Mouse (Mus musculus) neutrophil, adult 5-6 weeks (primary cell): Measurements from ENCODE around the gene Heatr9. TPM values are rescaled to one million over a fixed set of nuclear protein-coding genes. Genes with fewer than 3 reads are reported as not detected.
A peak's percentile ranks its signal among the peaks of the same experiment; 100 is the strongest.

Source experiments
- ATAC-seq: fragments of 151-379, 151-347 bp; 2 replicates; pipeline ENCODE4 v1.8.0; 2017; ENCODE audit warnings: mild to moderate bottlenecking, moderate TSS enrichment; ENCODE audit not compliant: insufficient number of reproducible peaks, poor library complexity, low FRiP score, severe bottlenecking; ENCODE audit errors: extremely low read depth
- total RNA-seq: library from RNA; stranded (forward); fragments of 200-1000 nt; gene quantifications from 2 replicates; pipeline ENCODE4 v1.2.3, GENCODE M21; 2017

Gene Heatr9
- total RNA-seq, 1 experiment from 2014 or later, result not detected

DNA sequence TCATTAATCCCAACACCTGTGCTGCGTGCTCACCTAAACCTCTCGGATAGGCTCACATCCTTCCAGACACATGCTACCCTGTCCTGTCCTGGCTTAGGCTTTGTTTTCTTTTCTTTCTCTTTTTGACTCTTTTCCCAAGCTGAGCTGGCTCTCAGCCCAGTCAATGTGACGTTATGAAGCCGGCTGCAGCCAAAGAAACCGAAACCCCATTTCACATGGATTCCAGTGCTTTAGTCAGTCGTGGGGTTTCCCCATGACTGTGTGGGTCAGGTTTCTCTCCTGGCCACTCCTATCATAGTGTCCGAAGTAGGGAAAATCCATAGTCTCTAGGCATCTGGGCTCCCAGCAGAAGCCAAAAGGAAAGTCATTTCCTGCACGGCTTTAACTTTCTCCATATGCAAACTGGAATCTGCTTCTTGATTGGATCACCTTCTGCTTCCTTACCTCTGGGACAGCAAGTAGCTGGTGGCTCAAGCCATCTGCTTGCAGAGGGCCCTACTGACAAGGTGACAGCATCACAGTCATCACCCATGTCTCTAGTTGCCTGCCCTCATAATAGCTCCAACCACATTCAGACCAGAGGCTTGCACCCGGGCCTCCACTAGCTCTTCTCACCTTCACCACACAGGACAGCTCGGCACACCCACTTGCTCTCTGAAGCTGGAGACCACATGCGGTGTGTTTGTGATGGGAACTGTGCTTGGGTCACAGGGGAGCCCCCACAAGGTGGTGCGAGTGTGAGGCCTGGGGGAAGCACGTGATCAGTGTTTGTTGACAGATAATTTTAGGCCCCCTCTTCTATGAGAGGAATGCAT is 12.8 kb upstream of the Heatr9 start:
- ATAC-seq, result peak; percentile 30; the same call in 1 of the 2 replicates

DNA sequence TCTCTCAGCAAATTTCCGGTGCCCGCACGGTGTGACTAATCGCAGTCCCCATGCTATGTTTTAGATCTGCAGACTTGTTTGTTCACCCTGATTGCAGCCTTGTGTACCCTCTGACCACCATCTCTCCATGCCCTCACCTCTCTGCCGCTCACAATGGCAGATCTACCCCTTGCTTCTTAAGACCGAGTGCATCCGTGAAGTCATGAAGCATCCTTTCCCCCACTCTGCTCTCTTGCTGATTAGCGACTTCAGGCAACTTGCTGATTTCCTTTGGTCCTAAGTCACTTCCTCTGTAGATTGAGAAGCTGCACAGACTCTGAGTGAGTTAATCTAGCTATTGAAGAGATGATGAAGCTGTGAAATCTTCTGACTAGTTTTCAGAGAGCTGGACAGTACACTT is 12.2 kb upstream of the Heatr9 start:
- ATAC-seq, result no peak

DNA sequence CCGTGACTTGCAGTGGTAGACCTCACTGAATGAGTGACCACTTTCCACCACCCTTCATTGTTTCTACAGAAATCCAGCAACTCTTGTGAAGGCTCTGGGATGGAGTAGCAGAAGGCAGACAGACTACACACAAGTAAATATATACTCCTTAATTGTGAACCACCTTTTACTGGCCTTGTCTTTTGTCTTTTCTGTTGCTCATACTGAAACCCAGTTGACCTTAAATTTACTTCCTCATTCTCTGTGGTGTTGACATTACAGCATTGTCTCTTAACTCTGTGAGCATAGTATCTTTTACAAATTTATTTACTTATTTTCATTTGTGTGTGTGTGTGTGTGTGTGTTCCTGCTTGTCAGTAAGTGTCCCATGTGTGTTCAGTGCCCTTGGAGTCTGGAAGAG is 11.2 kb upstream of the Heatr9 start:
- no peak for ATAC-seq

- ATAC-seq, result no peak
Observed at GRCm38 (mm10) chr11:83530360-83530759, 8.4 kb upstream of the Heatr9 start, which contains the start of gene Ccl5. Gene Ccl5, minus strand, starts transcription at chr11:83530518.

DNA sequence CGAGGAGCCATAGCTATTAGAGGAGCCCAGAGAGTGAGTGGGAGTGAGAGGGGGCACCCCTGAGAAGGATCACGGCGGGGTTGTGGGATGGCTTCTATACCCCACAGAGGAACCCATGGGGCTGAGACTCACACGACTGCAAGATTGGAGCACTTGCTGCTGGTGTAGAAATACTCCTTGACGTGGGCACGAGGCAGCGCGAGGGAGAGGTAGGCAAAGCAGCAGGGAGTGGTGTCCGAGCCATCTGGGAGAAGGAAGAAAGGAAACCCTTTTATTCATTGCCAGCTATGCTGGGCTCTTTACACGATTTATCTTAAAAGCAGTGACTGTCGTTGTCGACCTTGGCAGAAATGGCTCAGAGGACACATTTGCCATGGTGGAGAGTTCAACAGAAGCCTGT is 7.0 kb upstream of the Heatr9 start:
- no peak for ATAC-seq

DNA sequence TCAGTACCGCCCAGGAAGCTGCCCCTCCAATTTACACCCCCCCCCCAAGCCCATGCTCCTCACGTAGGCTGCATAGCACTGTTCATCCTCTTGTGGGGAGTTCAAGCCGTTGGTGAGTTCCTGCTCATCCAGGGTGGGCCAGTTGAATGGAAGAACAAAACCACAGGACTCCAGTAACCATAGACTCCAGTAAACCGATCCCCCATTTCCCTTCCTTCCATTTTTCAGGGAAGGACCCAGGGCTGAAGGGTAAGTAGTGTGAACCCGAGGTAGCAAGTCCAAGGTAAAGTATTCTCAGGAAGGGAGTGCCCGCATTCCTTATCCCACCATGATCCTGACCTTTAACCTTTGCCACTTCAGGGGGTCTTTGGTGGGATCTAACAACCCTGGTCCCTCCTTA is 3.6 kb downstream of the Heatr9 start:
- ATAC-seq, result no peak

GRCm38 (mm10) chr11:83517153-83517552 is 4.8 kb downstream of the Heatr9 start:
- no peak for ATAC-seq

DNA sequence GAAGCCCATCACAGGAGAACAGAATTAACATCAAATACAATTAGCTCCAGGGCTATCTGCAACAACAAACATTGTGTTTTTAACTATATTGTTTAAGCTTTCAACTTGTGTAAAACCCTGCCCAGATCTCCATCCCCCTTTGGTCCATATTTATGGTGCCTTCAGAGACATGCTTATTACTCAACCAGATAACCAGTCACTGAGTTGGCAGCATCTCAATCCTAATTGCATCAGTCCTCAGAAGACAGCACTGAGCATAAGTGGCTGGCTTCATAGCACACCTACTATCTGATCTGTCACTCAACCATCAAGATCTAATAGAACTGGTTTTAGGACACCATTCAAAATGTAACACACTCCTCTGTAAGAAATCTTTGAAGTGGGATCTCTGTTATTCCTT is 12.5 kb downstream of the Heatr9 start:
- no peak for ATAC-seq

DNA sequence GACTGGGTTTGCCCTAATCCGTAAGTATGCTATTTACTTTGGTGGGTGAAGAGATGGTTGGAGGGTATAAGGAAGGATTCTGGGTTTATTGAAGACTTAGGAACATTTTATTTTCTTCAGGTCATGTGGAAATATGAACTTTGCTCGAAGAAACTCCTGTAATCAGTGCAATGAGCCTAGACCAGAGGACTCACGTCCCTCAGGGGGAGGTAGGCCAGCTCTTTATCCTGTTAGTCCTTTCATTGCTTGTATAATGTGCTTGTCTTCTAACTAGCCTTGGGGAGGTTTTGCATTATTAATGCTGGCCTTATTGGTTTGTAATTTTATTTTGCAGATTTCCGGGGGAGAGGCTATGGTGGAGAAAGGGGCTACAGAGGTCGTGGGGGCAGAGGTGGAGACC is 17.7 kb downstream of the Heatr9 start:
- ATAC-seq, result no peak

- ATAC-seq, result no peak
Observed at GRCm38 (mm10) chr11:83495571-83495970, 26.4 kb downstream of the Heatr9 start.

- no peak for ATAC-seq
Observed at GRCm38 (mm10) chr11:83491488-83491887, 30.5 kb downstream of the Heatr9 start.

DNA sequence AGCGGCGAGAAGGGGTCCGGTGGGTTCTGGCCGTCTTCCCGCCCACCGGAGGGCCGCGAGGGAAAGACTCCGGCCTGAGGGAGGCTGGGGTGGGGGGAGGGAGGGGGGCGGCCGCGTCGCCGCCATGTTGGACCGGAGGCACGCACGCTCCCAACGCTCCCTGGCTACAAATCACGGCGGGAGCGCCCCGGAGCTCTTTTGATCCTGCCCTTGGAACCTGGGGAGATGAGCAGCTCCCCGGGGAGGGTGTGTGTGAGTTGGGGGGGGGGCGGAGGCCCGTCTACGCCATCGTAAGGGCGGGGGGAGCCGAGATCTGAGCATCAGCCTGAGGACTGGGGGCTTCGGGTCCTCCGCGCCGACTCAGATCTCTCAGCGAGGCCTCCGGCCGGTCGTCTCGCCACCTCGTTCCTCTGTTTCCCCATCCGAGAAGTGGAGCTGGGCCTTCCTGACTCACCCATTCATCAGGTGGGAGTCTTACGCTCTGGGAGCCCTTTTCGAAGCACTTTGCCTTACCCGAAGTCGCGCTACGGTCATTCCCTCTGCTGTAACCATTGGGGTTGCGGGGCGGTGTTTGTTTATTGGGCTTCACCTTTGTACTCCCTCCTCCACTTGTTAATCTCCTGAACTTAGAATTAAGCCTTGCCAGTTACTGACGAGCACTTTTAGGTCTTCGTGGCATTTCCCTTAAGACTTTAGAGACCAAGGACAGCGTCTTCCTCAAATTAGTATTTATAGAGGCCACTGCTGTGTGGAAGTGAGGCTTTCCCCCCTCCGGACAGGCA is 48.5 kb downstream of the Heatr9 start:
- ATAC-seq, result no peak

- peak; percentile 99 for ATAC-seq
Observed at GRCm38 (mm10) chr11:83472324-83473234, 49.4 kb downstream of the Heatr9 start, which contains the start of gene Taf15. Gene Taf15, plus strand, starts transcription at chr11:83473086.

DNA sequence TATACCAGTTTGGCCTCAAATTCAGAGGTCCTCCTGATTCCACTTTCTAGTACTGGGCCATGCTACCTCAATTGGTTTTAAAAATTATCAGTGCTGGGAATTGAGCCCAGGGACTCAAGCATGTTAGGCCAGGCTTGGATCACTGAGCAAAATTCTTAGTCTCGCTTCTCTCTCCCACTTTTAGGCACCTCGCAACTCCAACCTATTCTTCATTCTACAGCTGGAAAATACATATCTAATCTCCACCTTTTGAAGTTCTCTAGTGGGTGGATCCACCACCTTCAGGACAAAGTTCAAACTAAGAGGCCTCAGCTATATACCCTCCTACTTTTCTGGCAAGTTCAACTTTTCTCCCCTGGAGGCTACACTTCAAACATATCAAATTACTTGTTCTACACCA is 50.2 kb downstream of the Heatr9 start:
- ATAC-seq, result no peak

DNA sequence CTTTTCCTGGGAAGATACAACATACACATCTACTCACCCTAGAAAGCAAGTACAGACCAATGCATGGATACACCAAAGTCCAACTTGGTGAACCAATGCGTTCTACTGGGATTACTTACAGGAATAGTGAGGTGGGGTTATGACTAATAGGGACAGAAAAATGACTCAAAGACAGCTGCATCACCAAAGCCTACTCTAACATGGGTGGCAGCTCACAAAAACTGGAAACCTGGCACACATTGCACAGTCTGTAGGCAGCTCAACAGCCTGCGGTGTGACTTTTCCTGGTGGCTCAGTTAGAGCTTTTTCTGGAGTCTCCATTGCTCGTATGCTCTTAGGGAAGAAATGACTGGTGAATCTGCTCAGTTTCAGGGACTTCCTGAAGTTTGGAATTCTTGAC is 53.2 kb downstream of the Heatr9 start:
- no peak for ATAC-seq

- ATAC-seq, result no peak
Observed at GRCm38 (mm10) chr11:83467120-83467652, 54.8 kb downstream of the Heatr9 start.

- ATAC-seq, result no peak
Observed at GRCm38 (mm10) chr11:83465976-83466375, 56.0 kb downstream of the Heatr9 start.

GRCm38 (mm10) chr11:83462711-83463244 is 59.2 kb downstream of the Heatr9 start, which contains the start of gene Mmp28:
Gene Mmp28, minus strand, starts transcription at chr11:83463071.
- ATAC-seq, result no peak
